Mouse (Mus musculus) olfactory bulb, adult 2 months (tissue): ENCODE data around the gene Thap12.

Source experiments
- CTCF ChIP-seq: fragments of 200-500 bp; IDR thresholded peaks from 2 replicates; pipeline ENCODE4 v1.5.1; 2012; ENCODE audit warnings: low read depth, mild to moderate bottlenecking, low read length, moderate library complexity; ENCODE audit not compliant: insufficient read depth
- POLR2A ChIP-seq: fragments of 200-500 bp; IDR thresholded peaks from 2 replicates; pipeline ENCODE4 v1.6.1; 2012; ENCODE audit warnings: mild to moderate bottlenecking, low read depth, low read length, moderate library complexity; ENCODE audit not compliant: insufficient read depth

- TF ChIP-seq CTCF (no peak), POLR2A (no peak)
Observed at GRCm38 (mm10) chr7:98667956-98668746, 34.8 kb upstream of the Thap12 start.
